Mouse (Mus musculus) hindbrain, postnatal 0 days (tissue): Measurements from ENCODE around the gene C1qb. TPM values are rescaled to one million over a fixed set of nuclear protein-coding genes. Genes with fewer than 3 reads are reported as not detected.

Source experiments
- ATAC-seq: fragments of 200-750 bp; cut with Nextera tagmentation; 2 replicates; pipeline ENCODE4 v1.8.0; 2017; ENCODE audit warnings: mild to moderate bottlenecking, moderate TSS enrichment, moderate library complexity
- DNase-seq: peaks from one replicate; pipeline ENCODE4 v3.0.0-alpha.2; 2015; ENCODE audit warnings: low spot score
- H3K27ac ChIP-seq: fragments of 300-500 bp; sonication (generic); 2 replicates; pipeline ENCODE4 v1.5.1; 2014; ENCODE audit warnings: mild to moderate bottlenecking
- H3K27me3 ChIP-seq: fragments of 300-500 bp; sonication (generic); 2 replicates; pipeline ENCODE4 v1.6.1; 2014; ENCODE audit warnings: low read length, mixed read lengths; ENCODE audit not compliant: insufficient read depth
- H3K36me3 ChIP-seq: fragments of 300-500 bp; sonication (generic); 2 replicates; pipeline ENCODE4 v1.6.1; 2014; ENCODE audit warnings: low read length, mixed read lengths; ENCODE audit not compliant: insufficient read depth
- H3K4me1 ChIP-seq: fragments of 300-500 bp; sonication (generic); 2 replicates; pipeline ENCODE4 v1.6.1; 2014; ENCODE audit warnings: antibody characterized with exemption, low read length, mixed read lengths; ENCODE audit not compliant: insufficient read depth
- H3K4me2 ChIP-seq: fragments of 300-500 bp; sonication (generic); 2 replicates; pipeline ENCODE4 v1.6.1; 2014; ENCODE audit warnings: low read depth, mild to moderate bottlenecking, low read length, moderate library complexity, mixed read lengths
- H3K4me3 ChIP-seq: fragments of 300-500 bp; sonication (generic); 2 replicates; pipeline ENCODE4 v1.5.1; 2014; ENCODE audit warnings: low read length
- H3K9ac ChIP-seq: fragments of 300-500 bp; sonication (generic); replicated peaks from 2 replicates; pipeline ENCODE4 v1.6.1; 2014; ENCODE audit warnings: mild to moderate bottlenecking, low read length, moderate library complexity, mixed read lengths
- H3K9me3 ChIP-seq: fragments of 300-500 bp; sonication (generic); 2 replicates; pipeline ENCODE4 v1.6.1; 2016; ENCODE audit warnings: low read length, mixed read lengths
- CTCF ChIP-seq: IDR thresholded peaks from 2 replicates; pipeline ENCODE4 v1.5.1; 2016; ENCODE audit warnings: antibody characterized with exemption, control low read depth, low read depth
- WGBS: fragments of 180-500 bp; shearing (Covaris S2); extraction: QIAGEN DNeasy Blood & Tissue Kit; methylation state at CpG from one replicate; pipeline ENCODE4 v1.1.7; 2014; 5-methylcytosine and 5-hydroxymethylcytosine counted together
- polyA plus RNA-seq: library from polyadenylated mRNA; unstranded; fragments of >200 nt; fragmentation: Nextera tagmentation; extraction: Ambion mirVana; gene quantifications from 2 replicates; pipeline ENCODE4 v1.2.1, GENCODE M21; 2015
- total RNA-seq: library from RNA; depleted of rRNA; stranded (reverse); fragments of >200 nt; gene quantifications from 2 replicates; pipeline ENCODE4 v1.2.3, GENCODE M21; 2014

The C1qb gene
- total and polyA plus RNA-seq, 2 experiments from 2014 or later = 72.0 to 75.8 TPM

DNA sequence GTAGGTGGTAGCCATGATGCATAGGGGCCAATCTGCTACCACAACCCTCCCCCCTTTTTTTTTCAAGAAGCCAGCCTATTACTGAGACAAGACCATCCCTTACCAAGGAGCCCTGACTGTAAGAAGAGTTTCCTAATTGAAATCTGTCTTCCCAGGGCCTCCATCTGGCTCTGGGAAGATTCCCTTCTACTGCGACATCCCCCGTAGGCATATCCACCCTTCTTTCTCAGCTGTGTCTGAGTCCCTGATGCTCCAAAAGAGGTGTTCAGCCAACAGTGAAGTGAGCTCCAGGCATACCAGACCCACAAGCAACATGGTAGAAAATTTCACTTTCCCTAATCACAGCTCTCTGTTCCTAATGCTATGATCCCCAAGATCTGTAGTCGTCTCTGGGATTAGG is 33.5 kb upstream of the C1qb start:
- no peak overlapping the region for H3K4me2 ChIP-seq
- no peak overlapping the region for H3K27ac ChIP-seq
- DNase-seq = no peak
- H3K4me1 ChIP-seq = peaks cover 8% of the 10 kb centered on the region; the same call in 1 of the 2 replicates
- 61% methylated on average over 3 of the region's 3 CpGs for WGBS
- H3K9ac ChIP-seq = no peak overlapping the region
- no peaks in the 10 kb centered on the region; the same call in 1 of the 2 replicates for H3K27me3 ChIP-seq
- no peaks in the 10 kb centered on the region for H3K9me3 ChIP-seq
- TF ChIP-seq CTCF = no peak
- no peaks in the 10 kb centered on the region for H3K36me3 ChIP-seq
- no peak for ATAC-seq
- H3K4me3 ChIP-seq = no peak overlapping the region

DNA sequence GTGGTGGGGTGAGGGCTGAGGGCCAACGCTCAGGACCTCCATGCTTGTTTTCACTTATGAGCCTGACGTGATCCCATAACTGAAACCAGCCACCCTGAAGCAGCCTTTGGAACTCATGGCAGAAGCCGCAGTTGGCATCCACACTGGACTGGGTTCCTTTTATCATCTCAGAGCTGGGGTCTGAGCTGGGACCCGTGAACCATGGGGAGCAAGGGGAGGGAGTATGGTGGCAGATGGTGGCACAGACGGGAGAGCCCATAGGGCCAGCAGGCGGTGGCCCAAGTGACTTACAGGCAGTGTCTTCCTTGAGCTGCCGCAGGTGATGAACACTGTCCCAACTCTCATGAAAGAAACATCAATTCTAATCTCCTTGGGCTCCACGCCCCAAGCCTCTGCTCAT is 32.8 kb upstream of the C1qb start:
- Histone ChIP-seq H3K36me3 (no peaks in the 10 kb centered on the region), H3K4me1 (peaks cover 8% of the 10 kb centered on the region; the same call in 1 of the 2 replicates), H3K27me3 (no peaks in the 10 kb centered on the region), H3K27ac (no peak overlapping the region), H3K9ac (no peak overlapping the region), H3K4me3 (no peak overlapping the region), H3K9me3 (no peaks in the 10 kb centered on the region), H3K4me2 (no peak overlapping the region)
- no peak for TF ChIP-seq CTCF
- 68% methylated on average over 8 of the region's 8 CpGs for WGBS
- DNase-seq (no peak), ATAC-seq (no peak)

DNA sequence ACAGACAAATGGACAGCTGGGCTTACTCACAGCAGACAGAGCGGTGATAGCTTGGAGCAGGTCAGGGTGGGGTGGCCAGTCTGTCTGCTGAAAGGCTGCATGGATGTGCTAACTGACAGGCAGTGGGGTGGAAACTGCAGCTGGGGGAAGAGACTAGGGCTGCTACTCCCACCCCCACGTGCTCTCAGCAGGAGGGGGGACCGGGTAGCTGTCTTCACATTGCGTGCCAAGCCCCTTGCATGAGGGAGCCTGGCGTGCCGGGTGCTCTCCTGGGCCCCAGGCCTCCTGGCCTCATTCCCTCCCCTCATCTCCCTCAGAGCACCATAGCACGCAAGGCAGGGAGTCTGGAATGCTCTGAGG is 31.2 kb upstream of the C1qb start:
- Histone ChIP-seq H3K27me3 (no peaks in the 10 kb centered on the region), H3K4me2 (no peak overlapping the region), H3K36me3 (no peaks in the 10 kb centered on the region), H3K27ac (0 out of 2 replicates have a peak overlapping the region, but pooled peaks have one; percentile 56), H3K4me1 (peaks cover 12% of the 10 kb centered on the region; the same call in 1 of the 2 replicates), H3K9me3 (no peaks in the 10 kb centered on the region), H3K9ac (no peak overlapping the region), H3K4me3 (no peak overlapping the region)
- DNase-seq (no peak), ATAC-seq (no peak)
- no peak for TF ChIP-seq CTCF
- 27% methylated on average over 7 of the region's 7 CpGs for whole genome bisulfite sequencing

DNA sequence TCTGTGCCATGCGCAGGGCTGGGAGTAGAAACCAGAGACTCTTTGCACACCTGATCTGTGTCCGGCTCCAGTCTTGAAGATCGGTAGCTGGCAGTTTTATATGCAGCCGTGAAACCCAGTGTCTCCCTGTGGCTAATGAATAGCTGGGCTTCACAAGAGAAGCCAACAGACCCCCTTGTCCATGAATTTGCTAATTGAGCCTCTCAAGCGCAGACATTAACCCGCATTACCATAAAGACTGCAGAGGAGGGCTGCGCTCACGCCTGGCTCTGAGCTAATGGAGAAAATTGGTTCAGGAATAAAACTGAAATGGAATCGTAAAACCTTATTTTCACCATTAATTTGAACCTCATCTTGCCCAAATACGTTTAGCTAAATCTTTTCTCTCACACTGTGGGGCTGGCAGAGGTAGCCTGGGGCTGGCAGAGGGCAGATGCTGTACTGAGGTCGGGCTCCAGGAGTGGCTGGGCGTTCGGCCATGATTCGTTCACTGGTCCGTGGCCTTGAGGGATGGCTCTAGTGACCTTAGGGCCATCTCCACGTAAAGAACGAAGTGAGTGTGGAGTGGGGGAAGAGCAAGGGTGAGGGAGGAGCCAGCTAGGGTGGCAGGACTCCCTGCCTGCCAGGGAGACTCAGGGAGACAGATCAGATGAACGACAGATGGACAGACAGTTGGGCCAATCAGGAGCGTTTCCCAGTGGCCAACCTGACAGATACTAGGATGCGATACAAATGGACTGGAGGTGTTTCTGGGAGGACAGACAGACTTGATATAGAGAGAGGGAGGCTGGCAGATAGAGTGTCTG is 30.6 kb upstream of the C1qb start:
- H3K4me2 ChIP-seq = no peak overlapping the region
- 37% methylated on average over 20 of the region's 20 CpGs for WGBS
- H3K4me3 ChIP-seq = no peak overlapping the region
- DNase-seq (peak; percentile 51), ATAC-seq (no peak)
- peaks cover 12% of the 10 kb centered on the region for H3K4me1 ChIP-seq
- no peaks in the 10 kb centered on the region for H3K27me3 ChIP-seq
- H3K27ac ChIP-seq = peak overlapping the region; percentile 56; the same call in 1 of the 2 replicates
- no peaks in the 10 kb centered on the region for H3K36me3 ChIP-seq
- no peak for TF ChIP-seq CTCF
- 0 out of 2 replicates have a peak overlapping the region, but pooled peaks have one; percentile 13 for H3K9ac ChIP-seq
- no peaks in the 10 kb centered on the region for H3K9me3 ChIP-seq

DNA sequence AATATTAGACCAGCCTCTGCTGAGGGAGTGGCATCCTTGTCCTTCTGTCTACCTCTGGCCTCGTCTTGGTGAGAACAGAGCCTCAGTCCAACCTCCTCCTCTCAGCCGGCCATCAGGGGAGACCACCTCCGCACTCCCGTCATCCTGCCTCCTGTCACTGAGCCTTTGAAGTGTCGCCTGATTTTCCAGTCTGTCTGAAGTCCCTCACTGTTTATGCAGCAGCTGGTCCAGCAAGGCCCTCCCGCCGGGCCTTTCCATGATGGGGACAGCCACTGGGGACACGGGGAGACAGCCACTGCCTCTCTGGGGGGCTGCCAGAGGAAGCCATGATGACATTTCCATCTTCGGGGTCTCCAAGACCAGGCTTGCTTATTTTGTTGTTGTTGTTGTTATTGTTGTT is 26.9 kb upstream of the C1qb start:
- Histone ChIP-seq H3K27ac (no peak overlapping the region), H3K4me1 (peaks cover 20% of the 10 kb centered on the region), H3K27me3 (no peaks in the 10 kb centered on the region), H3K4me3 (no peak overlapping the region), H3K9me3 (no peaks in the 10 kb centered on the region), H3K4me2 (no peak overlapping the region), H3K36me3 (no peaks in the 10 kb centered on the region), H3K9ac (no peak overlapping the region)
- 11% methylated on average over 9 of the region's 9 CpGs for WGBS
- peak; percentile 50 for DNase-seq
- TF ChIP-seq CTCF = no peak
- ATAC-seq = no peak

DNA sequence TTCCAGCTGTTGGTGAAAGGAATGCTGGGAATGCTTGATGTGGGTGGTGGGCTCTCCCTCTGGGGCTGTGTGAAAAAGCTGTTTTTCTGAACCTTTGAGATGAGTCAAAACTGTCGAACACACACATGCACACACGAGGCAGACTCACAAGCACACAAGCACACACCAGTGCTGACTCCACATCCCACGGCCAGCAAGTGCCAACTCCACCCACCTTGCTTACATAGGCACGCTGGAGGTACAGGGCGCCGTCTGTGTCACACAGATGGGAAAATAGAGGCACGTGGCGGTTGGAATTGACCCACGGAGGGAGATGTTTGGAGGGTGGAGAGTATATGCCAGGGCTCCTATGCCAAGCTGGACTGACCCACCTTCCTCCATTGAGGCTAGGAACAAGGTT is 25.8 kb upstream of the C1qb start:
- 36% methylated on average over 9 of the region's 9 CpGs for WGBS
- DNase-seq (no peak), ATAC-seq (no peak)
- no peak for TF ChIP-seq CTCF
- 0 out of 2 replicates have a peak, but pooled peaks cover 7% of the 10 kb centered on the region for H3K27me3 ChIP-seq
- H3K9me3 ChIP-seq = no peaks in the 10 kb centered on the region
- no peak overlapping the region for H3K27ac ChIP-seq
- peaks cover 15% of the 10 kb centered on the region; the same call in 1 of the 2 replicates for H3K4me1 ChIP-seq
- H3K4me3 ChIP-seq = no peak overlapping the region
- H3K9ac ChIP-seq = no peak overlapping the region
- no peaks in the 10 kb centered on the region for H3K36me3 ChIP-seq
- H3K4me2 ChIP-seq = no peak overlapping the region

DNA sequence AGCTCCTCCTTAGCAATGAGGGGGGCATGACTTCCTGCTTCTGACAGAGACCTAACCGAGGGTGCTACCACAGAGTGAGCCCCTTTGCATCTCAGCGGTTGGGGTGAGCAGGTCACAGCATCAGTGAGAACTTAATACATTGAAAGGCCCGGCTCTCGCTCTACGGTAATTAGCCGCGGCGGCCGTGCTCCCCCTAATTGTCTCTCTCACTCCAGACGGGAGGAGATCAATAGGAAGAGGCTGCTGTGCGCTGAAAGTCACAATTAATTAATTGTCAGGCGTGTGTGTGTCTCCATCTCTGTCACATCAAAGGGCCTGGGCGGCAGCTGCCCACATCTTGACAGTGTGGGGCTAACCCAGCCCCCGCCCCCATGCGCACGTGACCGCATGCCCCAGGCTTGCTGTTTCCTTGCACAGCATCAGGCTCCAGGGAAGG is 25.2 kb upstream of the C1qb start:
- Histone ChIP-seq H3K9ac (no peak overlapping the region), H3K4me1 (peaks cover 12% of the 10 kb centered on the region; the same call in 1 of the 2 replicates), H3K4me3 (no peak overlapping the region), H3K27ac (no peak overlapping the region), H3K4me2 (peak overlapping the region; percentile 27), H3K27me3 (0 out of 2 replicates have a peak, but pooled peaks cover 7% of the 10 kb centered on the region), H3K36me3 (no peaks in the 10 kb centered on the region), H3K9me3 (no peaks in the 10 kb centered on the region)
- DNase-seq (no peak), ATAC-seq (no peak; the same call in 1 of the 2 replicates)
- 2% methylated on average over 17 of the region's 17 CpGs for WGBS
- TF ChIP-seq CTCF = no peak
